Mouse (Mus musculus): ENCODE results near the gene Ccdc85b. TPM values are rescaled to one million over a fixed set of nuclear protein-coding genes. Genes with fewer than 3 reads are reported as not detected.

Gene Ccdc85b
- polyA plus RNA-seq, 1 experiment = 30.5 TPM

GRCm38 (mm10) chr19:5414534-5414957, 43.1 kb downstream of the Ccdc85b start:
- no peaks in the 10 kb centered on the region for H3K79me3 ChIP-seq (ENCODE audit: low read depth)
- no peak overlapping the region for H3ac ChIP-seq (ENCODE audit: control insufficient read depth, insufficient read length, low read depth)
- H3K4me3 ChIP-seq (ENCODE audit: insufficient read depth, poor library complexity, severe bottlenecking) = no peak overlapping the region
- no peaks in the 10 kb centered on the region for H3K27me3 ChIP-seq (ENCODE audit: control insufficient read depth, insufficient read depth, insufficient read length)
- H3K36me3 ChIP-seq (ENCODE audit: control insufficient read depth, insufficient read depth) = no peaks in the 10 kb centered on the region
- TF ChIP-seq USF1 (IDR thresholded peaks at IDR 0.05; ENCODE audit: low read depth) (no peak), CEBPB (IDR thresholded peaks at IDR 0.05; ENCODE audit: low read depth) (no peak), FOSL1 (IDR thresholded peaks at IDR 0.05; ENCODE audit: insufficient read depth, low read length, poor library complexity, severe bottlenecking) (no peak), MYOG (IDR thresholded peaks at IDR 0.05; ENCODE audit: control insufficient read depth, extremely low read depth, insufficient read length) (no peak), MYOD1 (IDR thresholded peaks at IDR 0.05; ENCODE audit: control insufficient read depth, insufficient read length, low read depth) (no peak), CTCF (IDR thresholded peaks at IDR 0.05; ENCODE audit: control insufficient read depth, insufficient read depth, insufficient read length) (no peak), MAX (IDR thresholded peaks at IDR 0.05) (no peak)
- H3K79me2 ChIP-seq (ENCODE audit: control insufficient read depth, insufficient read depth) = no peaks in the 10 kb centered on the region

GRCm38 (mm10) chr19:5413840-5414239, 43.9 kb downstream of the Ccdc85b start:
- H3ac ChIP-seq (ENCODE audit: control insufficient read depth, insufficient read length, low read depth) = no peak overlapping the region
- H3K4me3 ChIP-seq (ENCODE audit: insufficient read depth, poor library complexity, severe bottlenecking) = no peak overlapping the region
- TF ChIP-seq USF1 (IDR thresholded peaks at IDR 0.05; ENCODE audit: low read depth) (no peak), CTCF (IDR thresholded peaks at IDR 0.05; ENCODE audit: control insufficient read depth, insufficient read depth, insufficient read length) (no peak), MAX (IDR thresholded peaks at IDR 0.05) (no peak), FOSL1 (IDR thresholded peaks at IDR 0.05; ENCODE audit: insufficient read depth, low read length, poor library complexity, severe bottlenecking) (no peak), MYOD1 (IDR thresholded peaks at IDR 0.05; ENCODE audit: control insufficient read depth, insufficient read length, low read depth) (no peak), MYOG (IDR thresholded peaks at IDR 0.05; ENCODE audit: control insufficient read depth, extremely low read depth, insufficient read length) (no peak), CEBPB (IDR thresholded peaks at IDR 0.05; ENCODE audit: low read depth) (no peak)
- H3K79me2 ChIP-seq (ENCODE audit: control insufficient read depth, insufficient read depth) = no peaks in the 10 kb centered on the region
- H3K27me3 ChIP-seq (ENCODE audit: control insufficient read depth, insufficient read depth, insufficient read length) = no peaks in the 10 kb centered on the region
- H3K79me3 ChIP-seq (ENCODE audit: low read depth) = no peaks in the 10 kb centered on the region
- H3K36me3 ChIP-seq (ENCODE audit: control insufficient read depth, insufficient read depth) = no peaks in the 10 kb centered on the region

DNA sequence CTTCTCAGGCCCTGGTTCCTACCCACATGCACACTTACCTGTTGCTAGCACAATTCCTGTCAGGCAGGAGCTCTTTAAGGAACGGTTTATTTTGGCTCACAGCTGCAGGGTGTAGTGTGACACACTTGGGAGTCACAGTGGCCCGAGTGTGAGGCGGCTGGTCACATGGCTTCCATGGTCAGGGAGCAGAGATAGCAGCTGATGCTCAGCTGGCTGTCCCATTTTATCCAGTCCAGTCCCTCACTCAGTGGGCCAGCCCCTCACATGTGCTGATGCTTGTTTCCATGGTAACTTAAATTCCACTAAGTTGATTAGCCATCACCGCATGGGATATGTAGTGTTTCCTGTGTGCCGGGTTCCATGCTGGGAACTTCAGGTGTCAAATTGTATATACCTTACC, 45.7 kb downstream of the Ccdc85b start:
- H3ac ChIP-seq (ENCODE audit: control insufficient read depth, insufficient read length, low read depth) = no peak overlapping the region
- no peaks in the 10 kb centered on the region for H3K27me3 ChIP-seq (ENCODE audit: control insufficient read depth, insufficient read depth, insufficient read length)
- no peaks in the 10 kb centered on the region for H3K79me3 ChIP-seq (ENCODE audit: low read depth)
- H3K36me3 ChIP-seq (ENCODE audit: control insufficient read depth, insufficient read depth) = no peaks in the 10 kb centered on the region
- H3K79me2 ChIP-seq (ENCODE audit: control insufficient read depth, insufficient read depth) = no peaks in the 10 kb centered on the region
- no peak overlapping the region for H3K4me3 ChIP-seq (ENCODE audit: insufficient read depth, poor library complexity, severe bottlenecking)
- no peak for TF ChIP-seq FOSL1 (IDR thresholded peaks at IDR 0.05; ENCODE audit: insufficient read depth, low read length, poor library complexity, severe bottlenecking)
- no peak for TF ChIP-seq MAX (IDR thresholded peaks at IDR 0.05)
- TF ChIP-seq MYOG (IDR thresholded peaks at IDR 0.05; ENCODE audit: control insufficient read depth, extremely low read depth, insufficient read length) = no peak
- no peak for TF ChIP-seq CTCF (IDR thresholded peaks at IDR 0.05; ENCODE audit: control insufficient read depth, insufficient read depth, insufficient read length)
- no peak for TF ChIP-seq MYOD1 (IDR thresholded peaks at IDR 0.05; ENCODE audit: control insufficient read depth, insufficient read length, low read depth)
- TF ChIP-seq CEBPB (IDR thresholded peaks at IDR 0.05; ENCODE audit: low read depth) = no peak
- TF ChIP-seq USF1 (IDR thresholded peaks at IDR 0.05; ENCODE audit: low read depth) = no peak

DNA sequence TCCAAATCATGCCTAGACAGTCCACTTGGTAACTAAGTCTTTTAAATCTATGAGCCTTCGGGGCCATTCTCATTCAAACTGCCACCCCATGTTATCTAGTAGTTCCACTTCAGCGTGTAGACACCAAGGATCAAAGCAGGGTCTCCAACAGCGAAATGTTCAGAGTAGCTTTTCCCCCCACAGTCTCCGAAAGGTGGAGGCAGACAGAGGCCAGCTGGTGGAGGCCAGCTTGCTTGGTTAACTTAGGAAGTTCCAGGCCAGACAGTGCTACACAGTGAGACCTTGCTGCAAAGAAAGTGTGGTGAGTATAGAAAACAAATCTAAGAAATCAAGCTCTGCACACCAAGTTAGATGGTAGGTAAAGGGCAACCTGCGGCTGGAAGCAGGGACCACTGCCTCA, 47.1 kb downstream of the Ccdc85b start:
- Histone ChIP-seq H3ac (ENCODE audit: control insufficient read depth, insufficient read length, low read depth) (no peak overlapping the region), H3K27me3 (ENCODE audit: control insufficient read depth, insufficient read depth, insufficient read length) (no peaks in the 10 kb centered on the region), H3K36me3 (ENCODE audit: control insufficient read depth, insufficient read depth) (no peaks in the 10 kb centered on the region), H3K4me3 (ENCODE audit: insufficient read depth, poor library complexity, severe bottlenecking) (no peak overlapping the region), H3K79me3 (ENCODE audit: low read depth) (no peaks in the 10 kb centered on the region), H3K79me2 (ENCODE audit: control insufficient read depth, insufficient read depth) (no peaks in the 10 kb centered on the region)
- TF ChIP-seq MYOD1 (IDR thresholded peaks at IDR 0.05; ENCODE audit: control insufficient read depth, insufficient read length, low read depth) = no peak
- no peak for TF ChIP-seq USF1 (IDR thresholded peaks at IDR 0.05; ENCODE audit: low read depth)
- TF ChIP-seq CTCF (IDR thresholded peaks at IDR 0.05; ENCODE audit: control insufficient read depth, insufficient read depth, insufficient read length) = no peak
- no peak for TF ChIP-seq MAX (IDR thresholded peaks at IDR 0.05)
- no peak for TF ChIP-seq CEBPB (IDR thresholded peaks at IDR 0.05; ENCODE audit: low read depth)
- TF ChIP-seq FOSL1 (IDR thresholded peaks at IDR 0.05; ENCODE audit: insufficient read depth, low read length, poor library complexity, severe bottlenecking) = no peak
- no peak for TF ChIP-seq MYOG (IDR thresholded peaks at IDR 0.05; ENCODE audit: control insufficient read depth, extremely low read depth, insufficient read length)

GRCm38 (mm10) chr19:5409068-5409467, 48.6 kb downstream of the Ccdc85b start:
- no peaks in the 10 kb centered on the region for H3K79me3 ChIP-seq (ENCODE audit: low read depth)
- no peak overlapping the region for H3ac ChIP-seq (ENCODE audit: control insufficient read depth, insufficient read length, low read depth)
- H3K79me2 ChIP-seq (ENCODE audit: control insufficient read depth, insufficient read depth) = no peaks in the 10 kb centered on the region
- no peak for TF ChIP-seq MAX (IDR thresholded peaks at IDR 0.05)
- TF ChIP-seq CTCF (IDR thresholded peaks at IDR 0.05; ENCODE audit: control insufficient read depth, insufficient read depth, insufficient read length) = no peak
- no peak for TF ChIP-seq MYOG (IDR thresholded peaks at IDR 0.05; ENCODE audit: control insufficient read depth, extremely low read depth, insufficient read length)
- no peak for TF ChIP-seq FOSL1 (IDR thresholded peaks at IDR 0.05; ENCODE audit: insufficient read depth, low read length, poor library complexity, severe bottlenecking)
- no peak for TF ChIP-seq CEBPB (IDR thresholded peaks at IDR 0.05; ENCODE audit: low read depth)
- no peaks in the 10 kb centered on the region for H3K36me3 ChIP-seq (ENCODE audit: control insufficient read depth, insufficient read depth)
- no peak overlapping the region for H3K4me3 ChIP-seq (ENCODE audit: insufficient read depth, poor library complexity, severe bottlenecking)
- H3K27me3 ChIP-seq (ENCODE audit: control insufficient read depth, insufficient read depth, insufficient read length) = no peaks in the 10 kb centered on the region

Data from C2C12 (cell line).